Mouse (Mus musculus): ENCODE data around the gene Dnmbp.

The Dnmbp gene

GRCm38 (mm10) chr19:43914986-43915385, 25.0 kb downstream of the Dnmbp start:
- DNase-seq (ENCODE audit: low spot score in 2 of 2), result no peak

GRCm38 (mm10) chr19:43912775-43913486, 27.1 kb downstream of the Dnmbp start:
- no peak for DNase-seq (ENCODE audit: low spot score in 2 of 2)

- DNase-seq (ENCODE audit: low spot score in 2 of 2), result no peak
These were observed 33.5 kb downstream of the Dnmbp start for GRCm38 (mm10) chr19:43906492-43906891.

- DNase-seq (ENCODE audit: low spot score in 2 of 2), result no peak
These were observed 34.0 kb downstream of the Dnmbp start for GRCm38 (mm10) chr19:43905985-43906384.

- DNase-seq (ENCODE audit: low spot score in 2 of 2), result no peak
These were observed 34.9 kb downstream of the Dnmbp start for GRCm38 (mm10) chr19:43905136-43905535.

GRCm38 (mm10) chr19:43904327-43904726, 35.7 kb downstream of the Dnmbp start:
- no peak for DNase-seq (ENCODE audit: low spot score in 2 of 2)

- DNase-seq (ENCODE audit: low spot score in 2 of 2), result no peak
These were observed 37.1 kb downstream of the Dnmbp start for GRCm38 (mm10) chr19:43902887-43903286.

GRCm38 (mm10) chr19:43900690-43901089, 39.3 kb downstream of the Dnmbp start:
- DNase-seq (ENCODE audit: low spot score in 2 of 2), result no peak

- DNase-seq (ENCODE audit: low spot score in 2 of 2), result no peak
These were observed 41.4 kb downstream of the Dnmbp start for GRCm38 (mm10) chr19:43898547-43898946.

- DNase-seq (ENCODE audit: low spot score in 2 of 2), result no peak
These were observed 43.5 kb downstream of the Dnmbp start for GRCm38 (mm10) chr19:43896441-43896840.

GRCm38 (mm10) chr19:43895951-43896350, 44.0 kb downstream of the Dnmbp start:
- DNase-seq (ENCODE audit: low spot score in 2 of 2), result no peak

GRCm38 (mm10) chr19:43894821-43895220, 45.2 kb downstream of the Dnmbp start:
- no peak for DNase-seq (ENCODE audit: low spot score in 2 of 2)

- no peak for DNase-seq (ENCODE audit: low spot score in 2 of 2)
These were observed 45.9 kb downstream of the Dnmbp start for GRCm38 (mm10) chr19:43894070-43894469.

GRCm38 (mm10) chr19:43890487-43890886, 49.5 kb downstream of the Dnmbp start:
- DNase-seq (ENCODE audit: low spot score in 2 of 2), result no peak

- no peak for DNase-seq (ENCODE audit: low spot score in 2 of 2)
These were observed 52.3 kb downstream of the Dnmbp start for GRCm38 (mm10) chr19:43887725-43888124.

- no peak for DNase-seq (ENCODE audit: low spot score in 2 of 2)
These were observed 52.7 kb downstream of the Dnmbp start for GRCm38 (mm10) chr19:43887242-43887641.

GRCm38 (mm10) chr19:43886371-43887099, 53.5 kb downstream of the Dnmbp start:
- no peak for DNase-seq (ENCODE audit: low spot score in 2 of 2)

GRCm38 (mm10) chr19:43884668-43885498, 55.1 kb downstream of the Dnmbp start:
- no peak for DNase-seq (ENCODE audit: low spot score in 2 of 2)

GRCm38 (mm10) chr19:43882895-43883573, 57.0 kb downstream of the Dnmbp start:
- no peak for DNase-seq (ENCODE audit: low spot score in 2 of 2)

GRCm38 (mm10) chr19:43881615-43882014, 58.4 kb downstream of the Dnmbp start:
- no peak for DNase-seq (ENCODE audit: low spot score in 2 of 2)

- DNase-seq (ENCODE audit: low spot score in 2 of 2), result no peak
These were observed 59.6 kb downstream of the Dnmbp start for GRCm38 (mm10) chr19:43880420-43880819.

Data from spleen, postnatal 14 days (tissue).